Mouse (Mus musculus) gastrocnemius, adult 18-20 months (tissue): ENCODE results near the gene Sh3rf1. TPM values are rescaled to one million over a fixed set of nuclear protein-coding genes. Genes with fewer than 3 reads are reported as not detected.

Experiments used
- DNase-seq: peaks from one replicate; pipeline ENCODE4 v3.0.0; 2021; ENCODE audit warnings: low spot score
- total RNA-seq, 2 experiments: library from RNA; stranded (reverse); gene quantifications; 2 replicates each; pipeline ENCODE4 v1.2.3; 2021

The Sh3rf1 gene
- total RNA-seq, 2 experiments from 2014 or later = 1.0 to 2.8 TPM

GRCm38 (mm10) chr8:61218439-61218838 lies 5.2 kb upstream of the Sh3rf1 start:
- no peak for DNase-seq

GRCm38 (mm10) chr8:61223283-61223682 lies 389 bp upstream of the Sh3rf1 start:
- DNase-seq = no peak

- no peak for DNase-seq
Measured at GRCm38 (mm10) chr8:61224380-61225092, 864 bp downstream of the Sh3rf1 start.

- DNase-seq = no peak
Measured at GRCm38 (mm10) chr8:61225581-61226395, 2.1 kb downstream of the Sh3rf1 start.

GRCm38 (mm10) chr8:61226632-61227031 lies 3.0 kb downstream of the Sh3rf1 start:
- no peak for DNase-seq

- no peak for DNase-seq
Measured at GRCm38 (mm10) chr8:61228678-61229077, 5.0 kb downstream of the Sh3rf1 start.

- no peak for DNase-seq
Measured at GRCm38 (mm10) chr8:61229511-61230195, 6.0 kb downstream of the Sh3rf1 start.

- no peak for DNase-seq
Measured at GRCm38 (mm10) chr8:61230881-61231755, 7.4 kb downstream of the Sh3rf1 start.

- DNase-seq = no peak
Measured at GRCm38 (mm10) chr8:61235499-61235898, 11.8 kb downstream of the Sh3rf1 start.

GRCm38 (mm10) chr8:61236506-61237268 lies 13.0 kb downstream of the Sh3rf1 start:
- DNase-seq = no peak

GRCm38 (mm10) chr8:61239576-61239975 lies 15.9 kb downstream of the Sh3rf1 start:
- DNase-seq = no peak

GRCm38 (mm10) chr8:61241229-61241628 lies 17.6 kb downstream of the Sh3rf1 start:
- no peak for DNase-seq

- DNase-seq = no peak
Measured at GRCm38 (mm10) chr8:61242896-61243295, 19.2 kb downstream of the Sh3rf1 start.

GRCm38 (mm10) chr8:61243491-61243890 lies 19.8 kb downstream of the Sh3rf1 start:
- no peak for DNase-seq

- DNase-seq = no peak
Measured at GRCm38 (mm10) chr8:61244157-61244556, 20.5 kb downstream of the Sh3rf1 start.

GRCm38 (mm10) chr8:61247270-61248025 lies 23.8 kb downstream of the Sh3rf1 start:
- no peak for DNase-seq

GRCm38 (mm10) chr8:61249511-61249910 lies 25.8 kb downstream of the Sh3rf1 start:
- no peak for DNase-seq

GRCm38 (mm10) chr8:61254196-61254595 lies 30.5 kb downstream of the Sh3rf1 start:
- DNase-seq = no peak

GRCm38 (mm10) chr8:61258828-61259227 lies 35.2 kb downstream of the Sh3rf1 start:
- no peak for DNase-seq

GRCm38 (mm10) chr8:61259526-61259925 lies 35.9 kb downstream of the Sh3rf1 start:
- DNase-seq = no peak
